Mouse (Mus musculus): ENCODE data around the gene Slc37a3.

- TF ChIP-seq CTCF (IDR thresholded peaks at IDR 0.05; ENCODE audit: control insufficient read depth, insufficient read depth, low read length), result no peak
- TF ChIP-seq POLR2A (IDR thresholded peaks at IDR 0.05; ENCODE audit: borderline replicate concordance, control insufficient read depth, low read depth, low read length), result no peak
Measured at GRCm38 (mm10) chr6:39395471-39395870, 18.0 kb upstream of the Slc37a3 start.
